ENCODE assay signal across 8 mouse cellular contexts in the genomic region with DNA sequence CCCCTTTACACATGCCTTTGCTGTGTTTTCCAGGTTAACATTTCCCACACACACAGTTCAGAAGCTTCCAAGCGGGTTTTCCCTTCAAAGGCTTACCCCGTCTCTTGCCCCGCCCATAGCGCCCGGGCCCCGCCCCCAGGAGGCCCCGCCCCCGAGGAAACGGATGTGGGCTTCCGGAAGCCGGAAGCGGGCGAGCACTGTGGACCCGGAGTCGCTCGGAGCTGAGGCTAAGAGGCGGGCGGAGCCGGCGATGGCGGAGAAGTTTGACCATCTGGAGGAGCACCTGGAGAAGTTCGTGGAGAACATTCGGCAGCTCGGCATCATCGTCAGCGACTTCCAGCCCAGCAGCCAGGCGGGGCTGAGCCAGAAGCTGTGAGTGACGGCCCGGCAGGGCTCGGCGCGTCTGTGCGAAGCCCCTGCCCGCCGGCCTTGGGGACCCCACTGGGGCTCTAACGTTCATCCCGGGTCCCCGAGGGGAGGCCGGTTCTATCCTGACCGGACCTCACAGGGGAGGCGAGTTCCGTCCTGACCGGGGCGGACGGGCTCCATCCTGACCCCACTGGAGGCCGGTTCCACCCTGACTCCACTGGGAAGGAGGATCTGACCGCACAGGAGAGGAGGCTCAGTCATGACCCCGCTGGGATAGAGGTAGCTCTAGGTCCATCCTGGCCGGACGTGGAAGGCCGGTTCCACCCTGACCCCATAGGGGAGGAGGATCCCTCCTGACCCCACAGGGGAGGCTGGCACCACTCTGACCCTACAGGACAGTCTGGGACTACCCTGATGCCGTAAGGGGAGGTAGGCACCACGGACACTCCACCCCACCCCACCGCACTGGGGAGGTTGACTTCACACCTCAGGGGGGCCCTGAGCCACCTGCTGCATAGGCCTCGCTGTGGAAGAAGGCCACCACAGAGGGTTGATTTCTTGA. TPM values are rescaled to one million over a fixed set of nuclear protein-coding genes. Genes with fewer than 3 reads are reported as not detected.
DNase-seq lines count a peak whose midpoint lies in the region; ATAC-seq lines count a peak whose summit lies in the region.

No protein-coding gene starts in this region.

- H3K4me3 ChIP-seq in lung, embryonic 16.5 days (ENCODE audit: low read length), result peak overlapping the region; percentile 81

- under 1% methylated on average over 55 of the region's 55 CpGs for WGBS in lung, embryonic 16.5 days

- peaks cover 11% of the 10 kb centered on the region for H3K4me1 ChIP-seq in lung, embryonic 16.5 days (replicated peaks; ENCODE audit: control insufficient read depth, insufficient read depth, low read length)

- no peaks in the 10 kb centered on the region for H3K9me3 ChIP-seq in lung, embryonic 16.5 days (ENCODE audit: control insufficient read depth, low read length)

- peaks cover 21% of the 10 kb centered on the region for H3K36me3 ChIP-seq in lung, embryonic 16.5 days (ENCODE audit: control insufficient read depth, insufficient read depth, low read length)

- peak; percentile 94 for DNase-seq in Muller cell, postnatal 12 days (ENCODE audit: inconsistent ontology term)
- DNase-seq in cerebellum, adult 9-10 months, result peak; percentile 83
- peak; percentile 26 for DNase-seq in layer of hippocampus, adult 9-10 months (ENCODE audit: low spot score)
- DNase-seq in ovary, postnatal 10 days (ENCODE audit: low spot score), result peak; percentile 68
- peak; percentile 80 to 89 for DNase-seq in thymus, postnatal 10 days (ENCODE audit: low spot score in 2 of 2)

- H3K9ac ChIP-seq in lung, embryonic 16.5 days (ENCODE audit: low read length), result peak overlapping the region; percentile 91

- no peak overlapping the region for H3K27ac ChIP-seq in lung, embryonic 16.5 days (ENCODE audit: low read length)

- ATAC-seq in frontal cortex, adult (ENCODE audit: low TSS enrichment), result peak; percentile 92
- ATAC-seq in hematopoietic stem cell, adult 5-6 weeks (replicated peaks in 1 of 2; ENCODE audit: insufficient read depth in 1 of 2, low FRiP score in 2 of 2, low TSS enrichment in 1 of 2, low read depth in 1 of 2, poor library complexity in 2 of 2, severe bottlenecking in 2 of 2), result peak; percentile 53 to 71
- peak; percentile 98 for ATAC-seq in lung, embryonic 16.5 days (ENCODE audit: low read depth)

- H3K4me2 ChIP-seq in lung, embryonic 16.5 days (ENCODE audit: low read depth, low read length), result peak overlapping the region; percentile 95

- no peaks in the 10 kb centered on the region for H3K27me3 ChIP-seq in lung, embryonic 16.5 days (ENCODE audit: control insufficient read depth, insufficient read depth, low read depth, low read length)

RNA-seq across cellular contexts. Expression of gene Med10, which starts 7.8 kb away (rescaled TPM):
- 54.4 and 59.7 TPM in 2 replicates for total RNA-seq in hematopoietic stem cell, adult 5-6 weeks (2017)
- 127 and 128 TPM in 2 replicates for polyA plus RNA-seq in lung, embryonic 16.5 days (2015; fragmentation: Nextera tagmentation; extraction: Ambion mirVana)

Comparison
In these comparisons a context has a peak if more than half of its experiments do, and no peak if none do; other contexts are left out.
1. DNase-seq: peak in every context shown above with its lines; median percentile 94 in Muller cell, postnatal 12 days; 84 in thymus, postnatal 10 days; 83 in cerebellum, adult 9-10 months; 68 in ovary, postnatal 10 days; 26 in layer of hippocampus, adult 9-10 months.